Mouse (Mus musculus): ENCODE measurements around the gene Tnrc18.

The Tnrc18 gene

GRCm38 (mm10) chr5:142810710-142811599 lies 6.5 kb downstream of the Tnrc18 start:
- DNase-seq (ENCODE audit: low read depth, low spot score) = no peak

- DNase-seq (ENCODE audit: low read depth, low spot score) = no peak
These were observed 9.8 kb downstream of the Tnrc18 start for GRCm38 (mm10) chr5:142807661-142808060.

DNA sequence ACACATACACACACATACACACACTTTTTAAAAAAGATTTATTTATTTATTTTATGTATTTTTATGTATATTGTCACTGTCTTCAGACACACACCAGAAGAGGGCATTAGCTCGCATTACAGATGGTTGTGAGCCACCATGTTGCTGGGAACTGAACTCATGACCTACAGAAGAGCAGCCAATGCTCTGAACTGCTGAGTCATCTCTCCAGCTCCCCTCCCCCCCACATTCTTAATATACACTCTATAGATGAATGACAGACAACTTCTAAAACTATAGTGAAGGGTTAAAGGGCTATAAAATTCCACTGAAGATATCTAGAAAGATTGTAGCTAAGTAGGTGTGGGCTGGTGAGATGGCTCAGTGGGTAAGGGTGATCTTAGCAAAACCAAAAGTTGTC lies 13.7 kb downstream of the Tnrc18 start:
- DNase-seq (ENCODE audit: low read depth, low spot score) = no peak

DNA sequence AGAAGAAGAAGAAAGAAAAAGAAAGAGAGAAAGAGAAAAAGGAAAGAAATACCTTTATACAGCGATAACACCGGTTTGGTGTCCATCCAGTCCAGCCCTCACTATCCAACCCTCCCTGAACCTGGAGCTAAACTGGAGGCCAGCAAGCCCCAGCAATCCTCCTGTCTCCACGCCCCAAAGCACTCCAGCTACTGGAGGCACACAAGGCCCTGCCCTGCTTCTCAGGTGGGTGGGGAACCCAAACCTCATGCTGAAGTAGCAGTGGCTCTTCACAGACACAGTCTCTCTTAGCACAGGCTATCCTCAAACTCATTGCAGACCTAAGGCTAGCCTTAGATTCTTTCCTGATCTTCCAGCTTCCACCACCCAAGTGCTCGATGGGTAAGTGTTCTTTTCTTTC lies 14.6 kb downstream of the Tnrc18 start:
- no peak for DNase-seq (ENCODE audit: low read depth, low spot score)

DNA sequence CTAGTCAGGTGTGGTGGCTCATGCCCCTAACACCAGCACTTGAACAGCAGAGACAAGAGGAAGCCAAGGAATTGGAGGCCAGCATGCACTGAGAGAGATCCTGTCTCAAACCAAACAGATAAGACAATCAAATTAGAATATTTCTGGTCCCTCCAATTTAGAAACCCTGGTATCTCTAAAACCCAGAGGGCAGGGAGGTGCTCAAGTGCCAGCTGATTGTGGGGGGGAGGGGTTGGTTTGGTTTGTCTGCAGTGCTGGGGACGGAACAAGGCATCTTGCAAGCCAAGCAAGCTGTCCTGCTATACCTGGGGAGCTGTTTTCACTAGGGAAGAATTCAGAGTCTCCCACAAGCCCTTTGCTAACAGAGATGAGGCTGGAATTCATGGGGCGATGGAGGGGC lies 15.5 kb downstream of the Tnrc18 start:
- no peak for DNase-seq (ENCODE audit: low read depth, low spot score)

- no peak for DNase-seq (ENCODE audit: low read depth, low spot score)
These were observed 16.8 kb downstream of the Tnrc18 start for GRCm38 (mm10) chr5:142800656-142801055.

DNA sequence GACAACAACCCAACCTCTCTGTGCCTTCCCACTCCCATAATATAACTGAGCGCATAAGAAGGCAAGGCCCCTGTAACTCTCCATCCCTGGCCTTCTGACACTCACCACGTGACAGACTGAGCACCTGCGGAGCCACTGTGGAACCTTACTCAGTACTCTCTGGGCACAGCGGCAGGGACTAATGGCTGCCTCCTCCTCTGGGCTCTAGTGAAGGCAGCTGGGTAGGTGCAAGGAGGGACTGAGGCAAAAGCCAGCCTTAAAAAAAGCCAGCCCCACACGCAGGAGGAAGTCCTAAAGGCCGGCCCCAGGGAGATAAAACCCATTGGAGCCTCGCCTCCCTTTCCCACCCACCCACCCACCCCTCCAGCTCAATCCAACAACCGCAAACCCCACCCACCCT lies 17.3 kb downstream of the Tnrc18 start:
- no peak for DNase-seq (ENCODE audit: low read depth, low spot score)

GRCm38 (mm10) chr5:142799259-142799658 lies 18.2 kb downstream of the Tnrc18 start:
- no peak for DNase-seq (ENCODE audit: low read depth, low spot score)

GRCm38 (mm10) chr5:142798190-142798589 lies 19.3 kb downstream of the Tnrc18 start:
- no peak for DNase-seq (ENCODE audit: low read depth, low spot score)

DNA sequence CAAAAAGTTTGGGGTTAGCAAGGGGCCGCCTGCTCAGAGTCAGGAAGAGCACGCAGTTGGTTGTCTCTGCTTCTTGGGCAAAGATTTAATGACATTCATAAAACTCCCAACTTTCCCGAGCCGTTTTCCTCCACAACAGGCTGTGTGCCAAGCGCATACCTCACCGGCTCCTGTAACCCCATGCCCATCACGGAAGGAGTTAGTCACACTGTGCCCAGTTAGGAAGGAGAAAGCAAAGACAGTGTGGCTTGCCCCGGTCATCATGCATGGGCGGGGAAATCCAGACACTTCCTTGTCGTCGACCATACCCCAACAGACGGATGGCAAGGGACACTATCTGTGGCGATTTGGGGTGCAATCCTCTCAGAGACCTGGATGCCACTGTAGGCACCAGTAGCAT lies 19.8 kb downstream of the Tnrc18 start:
- no peak for DNase-seq (ENCODE audit: low read depth, low spot score)

- no peak for DNase-seq (ENCODE audit: low read depth, low spot score)
These were observed 20.5 kb downstream of the Tnrc18 start for GRCm38 (mm10) chr5:142796921-142797320.

DNA sequence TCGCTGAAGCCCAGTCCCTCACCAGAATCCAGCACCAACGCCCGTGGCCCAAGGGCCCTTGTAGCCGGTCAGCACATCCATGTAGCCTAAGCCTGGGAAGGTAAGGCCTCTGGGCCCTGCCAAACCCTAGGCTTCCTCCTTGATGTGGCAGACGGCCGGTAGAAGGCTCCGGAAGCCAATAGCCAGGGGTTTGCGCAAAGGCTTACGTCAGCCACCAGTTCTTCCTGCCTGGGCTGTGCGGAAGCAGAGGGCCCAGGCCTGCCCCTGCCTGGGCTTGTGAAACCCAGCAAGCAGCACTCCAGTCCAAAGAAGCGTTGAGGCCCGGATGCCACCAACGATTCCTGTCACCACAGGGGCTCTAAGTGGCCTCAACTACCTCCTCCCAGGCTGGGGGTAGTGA lies 22.9 kb downstream of the Tnrc18 start:
- no peak for DNase-seq (ENCODE audit: low read depth, low spot score)

DNA sequence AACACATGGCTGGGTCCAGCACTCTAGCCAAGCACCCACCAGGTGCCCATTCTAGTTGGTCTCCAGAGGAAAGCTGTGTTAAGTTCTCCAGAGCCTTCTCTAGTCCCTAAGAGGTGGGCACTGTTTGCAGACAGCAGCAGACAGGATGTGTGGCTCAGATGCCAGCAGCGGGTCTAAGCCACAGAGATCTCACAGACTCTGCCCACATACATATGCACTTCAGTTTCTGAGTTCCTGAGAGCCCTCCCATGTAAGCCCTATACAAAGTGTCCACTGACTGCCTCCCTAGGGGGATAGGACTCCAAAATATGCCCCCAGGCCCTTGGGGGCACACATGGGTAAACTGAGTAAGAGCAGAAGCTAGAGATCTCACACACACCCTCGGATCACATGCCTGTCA lies 23.3 kb downstream of the Tnrc18 start:
- no peak for DNase-seq (ENCODE audit: low read depth, low spot score)

DNA sequence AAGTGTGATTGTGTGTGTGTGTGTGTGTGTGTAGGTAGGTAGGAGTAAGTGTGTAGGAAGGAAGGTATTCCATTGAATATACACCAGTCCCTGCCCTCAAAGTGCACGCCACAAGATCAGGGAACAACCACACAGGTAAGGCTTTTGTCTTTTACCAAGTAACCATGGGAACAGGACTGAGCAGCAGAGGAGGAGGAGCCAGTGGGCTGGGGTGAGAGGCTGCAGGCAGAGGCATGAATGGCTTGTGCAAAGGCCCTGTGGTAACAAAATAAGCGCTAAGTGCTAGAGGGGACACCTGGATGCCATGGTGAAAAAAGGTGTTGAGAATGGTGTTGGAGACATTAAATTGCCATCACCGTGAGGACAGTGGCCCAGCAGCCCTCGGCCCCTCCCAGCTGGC lies 24.9 kb downstream of the Tnrc18 start:
- DNase-seq (ENCODE audit: low read depth, low spot score) = no peak

- no peak for DNase-seq (ENCODE audit: low read depth, low spot score)
These were observed 29.2 kb downstream of the Tnrc18 start for GRCm38 (mm10) chr5:142788279-142788678.

DNA sequence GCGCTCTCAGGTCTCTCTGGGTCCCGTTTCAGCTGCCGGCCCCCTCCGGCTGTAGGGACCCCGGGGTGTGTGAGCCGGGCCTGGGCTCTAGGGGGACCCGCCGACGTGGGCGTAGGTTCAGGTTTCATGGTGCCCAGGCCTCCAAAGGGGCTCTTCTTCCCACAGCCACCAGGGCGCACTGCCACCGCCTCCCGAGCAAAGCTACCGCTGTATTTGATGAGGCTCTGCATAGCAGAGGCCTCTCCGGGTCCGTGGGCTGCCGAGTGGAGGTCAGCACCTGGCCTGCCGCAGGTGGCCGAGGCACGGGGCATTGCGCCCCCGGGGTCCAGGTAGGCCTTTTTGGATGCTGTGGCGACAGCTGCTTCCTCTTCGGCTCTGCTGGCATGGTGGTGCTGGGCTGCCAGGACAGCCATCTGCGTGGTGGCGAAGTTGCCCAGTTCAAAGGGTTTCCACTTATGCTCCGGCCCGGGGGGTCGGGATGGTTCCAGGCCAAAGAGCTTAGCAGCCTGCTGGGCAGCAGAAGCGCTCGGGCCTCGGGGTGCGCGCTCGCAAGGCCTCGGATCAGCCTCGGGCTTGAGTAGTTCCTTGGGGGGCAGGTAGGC lies 30.1 kb downstream of the Tnrc18 start:
- no peak for DNase-seq (ENCODE audit: low read depth, low spot score)

DNA sequence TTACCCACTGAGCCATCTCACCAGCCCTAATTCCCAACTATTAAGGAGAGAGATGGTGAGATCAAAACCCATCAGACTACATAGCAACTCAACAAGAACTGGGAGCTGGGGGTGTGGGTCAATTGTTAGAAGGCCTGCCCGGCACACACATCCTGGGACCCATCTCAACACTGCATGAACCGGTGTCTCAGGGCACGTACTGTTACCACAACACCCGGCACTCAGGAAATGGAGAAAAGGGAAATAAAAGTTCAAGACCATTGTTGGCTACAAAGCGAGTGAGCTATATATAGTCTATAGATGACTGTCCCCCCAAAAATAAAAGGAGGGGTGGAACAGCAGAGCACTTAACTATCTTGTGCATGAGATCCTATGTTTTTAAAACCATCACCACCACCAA lies 30.8 kb downstream of the Tnrc18 start:
- DNase-seq (ENCODE audit: low read depth, low spot score) = no peak

DNA sequence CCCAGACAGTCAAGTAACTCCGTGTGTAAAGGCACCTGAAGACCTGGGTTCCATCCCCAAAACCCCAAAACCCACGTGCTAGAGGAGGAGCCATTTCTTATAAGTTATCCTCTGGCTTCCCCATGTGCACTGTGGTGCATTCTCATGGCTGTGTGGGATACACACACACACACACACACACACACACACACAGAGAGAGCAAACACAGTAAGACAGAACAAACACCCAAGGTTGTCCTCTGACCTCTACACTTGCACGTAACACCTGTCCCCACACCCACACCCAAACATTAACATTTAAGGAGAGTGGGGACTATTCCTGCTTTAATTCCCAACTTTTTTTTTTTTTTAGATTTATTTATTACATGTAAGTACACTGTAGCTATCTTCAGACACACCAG lies 31.2 kb downstream of the Tnrc18 start:
- DNase-seq (ENCODE audit: low read depth, low spot score) = no peak

DNA sequence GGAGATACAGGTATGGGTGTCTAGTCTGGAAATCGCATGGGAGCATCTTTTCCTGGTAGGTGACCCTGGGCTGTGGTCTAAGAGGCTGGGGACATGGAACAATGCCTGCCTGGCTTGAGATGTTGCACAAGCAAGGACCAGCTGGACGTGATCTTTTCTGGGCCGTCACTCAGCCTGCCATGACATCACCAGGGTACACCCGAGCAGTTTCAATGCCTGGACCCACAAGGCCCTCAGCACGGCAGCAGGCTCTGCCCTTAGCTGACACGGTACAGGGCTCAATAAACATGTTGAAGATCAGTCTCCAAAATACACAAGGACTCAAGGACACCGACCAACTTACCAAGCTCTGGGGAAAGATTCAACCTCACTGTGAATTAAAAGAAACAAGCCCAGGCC lies 34.3 kb downstream of the Tnrc18 start:
- no peak for DNase-seq (ENCODE audit: low read depth, low spot score)

DNA sequence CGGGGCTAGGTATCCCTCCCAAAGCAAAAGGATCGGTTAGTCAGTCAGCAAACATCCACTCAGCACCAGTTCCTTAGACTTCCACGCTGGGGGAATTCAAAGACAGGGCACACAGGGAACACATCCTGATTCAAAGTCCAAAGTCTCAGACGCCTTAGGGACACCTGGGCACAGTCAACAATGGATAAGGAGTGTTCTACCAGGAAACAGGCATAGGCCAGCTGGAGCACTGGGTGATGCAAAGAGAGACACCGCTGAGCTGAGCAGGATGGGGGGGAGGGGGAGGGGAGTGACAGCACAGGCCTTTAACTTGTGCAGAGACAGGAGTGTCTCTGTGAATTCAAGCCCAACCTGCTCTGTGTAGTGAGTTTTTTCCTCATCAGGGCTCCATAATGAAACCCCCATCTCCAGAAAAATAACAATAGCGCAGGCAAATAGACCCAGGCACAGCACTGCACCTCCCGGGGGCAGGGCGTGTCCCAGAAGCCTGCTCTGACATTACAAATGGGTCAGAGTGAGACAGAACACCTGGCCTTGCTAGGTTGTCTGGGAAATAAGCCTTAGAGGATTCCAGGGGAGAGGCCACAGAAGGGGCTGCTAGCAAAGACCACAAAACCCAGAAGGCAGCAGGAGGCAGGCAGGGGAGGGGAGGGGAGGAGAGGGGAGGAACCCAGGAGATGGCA lies 34.9 kb downstream of the Tnrc18 start:
- no peak for DNase-seq (ENCODE audit: low read depth, low spot score)

- DNase-seq (ENCODE audit: low read depth, low spot score) = no peak
These were observed 36.9 kb downstream of the Tnrc18 start for GRCm38 (mm10) chr5:142780579-142780978.

DNA sequence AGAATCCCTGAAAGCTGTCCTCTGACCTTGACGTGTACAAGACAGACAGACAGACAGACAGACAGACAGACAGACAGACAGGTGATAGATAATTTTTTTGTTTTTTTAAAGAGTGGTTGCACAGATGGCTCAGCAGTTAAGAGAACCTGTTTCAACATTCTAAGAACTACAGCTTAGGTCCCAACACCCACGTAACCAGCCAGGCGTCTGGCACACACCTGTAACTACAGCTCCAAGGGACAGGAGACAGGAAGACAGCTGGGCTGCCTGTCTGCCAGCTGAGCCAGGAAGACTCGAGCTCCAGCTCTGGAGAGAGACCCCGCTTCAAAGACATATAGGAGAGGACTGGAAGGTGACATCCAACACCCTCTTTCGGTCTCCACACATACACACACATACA lies 38.6 kb downstream of the Tnrc18 start:
- no peak for DNase-seq (ENCODE audit: low read depth, low spot score)

GRCm38 (mm10) chr5:142778135-142778534 lies 39.3 kb downstream of the Tnrc18 start:
- no peak for DNase-seq (ENCODE audit: low read depth, low spot score)
